13 mouse cellular contexts compared by ENCODE assay signal in genomic region chr17:68120230-68120629, GRCm38 (mm10).
"Had no signal": no experiment of that assay in that cellular context is flagged by ENCODE, and none has a peak within 500 bp of the region (broad histone marks: within the 10 kb centered on the region; RNA-seq: fewer than 3 reads in every experiment).

No protein-coding gene starts in this region.

- H3K9ac ChIP-seq: limb, embryonic 13.5 days; liver, embryonic 15.5 days; midbrain, embryonic 13.5 days had no signal

- H3K27ac ChIP-seq: kidney, postnatal 0 days; limb, embryonic 13.5 days; liver, embryonic 15.5 days; macrophage; midbrain, embryonic 13.5 days had no signal

- H3K4me3 ChIP-seq: limb, embryonic 13.5 days; liver, embryonic 15.5 days; midbrain, embryonic 13.5 days had no signal

- DNase-seq: kidney, adult 2 months; kidney, postnatal 36 days; layer of hippocampus, adult 9-11 months; layer of hippocampus, postnatal 36 days; lung, postnatal 14 days; thymus, postnatal 36 days had no signal

- H3K9me3 ChIP-seq: limb, embryonic 13.5 days; liver, embryonic 15.5 days; midbrain, embryonic 13.5 days had no signal

- H3K4me1 ChIP-seq: liver, embryonic 15.5 days; midbrain, embryonic 13.5 days had no signal

- H3K36me3 ChIP-seq: limb, embryonic 13.5 days; liver, embryonic 15.5 days; midbrain, embryonic 13.5 days had no signal

- H3K4me2 ChIP-seq: limb, embryonic 13.5 days; liver, embryonic 11.5 days; liver, embryonic 15.5 days; midbrain, embryonic 13.5 days had no signal

- H3K27me3 ChIP-seq: limb, embryonic 13.5 days; liver, embryonic 15.5 days; midbrain, embryonic 13.5 days had no signal

- ATAC-seq: intestine, embryonic 16.5 days; midbrain, embryonic 13.5 days had no signal
